In the genomic region with DNA sequence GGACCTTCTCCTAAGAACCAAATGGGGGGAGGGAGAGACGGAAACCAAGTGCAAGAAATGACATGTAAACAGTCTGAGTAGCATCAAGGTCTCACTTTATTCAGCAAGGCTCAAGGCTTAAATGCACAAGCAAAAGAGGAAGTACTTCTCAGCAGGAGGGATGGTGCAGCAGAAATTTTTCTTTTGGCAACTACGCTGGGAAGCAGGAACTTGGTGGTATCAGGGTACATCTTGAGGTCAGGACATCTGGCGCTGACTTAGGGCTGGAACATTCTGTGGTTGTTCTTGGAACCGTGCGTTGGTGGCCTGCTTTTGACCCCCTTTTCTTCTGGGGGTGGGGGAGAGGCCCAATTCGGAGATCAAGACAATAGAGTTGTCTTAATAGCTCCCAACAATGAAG, we compare ENCODE assay signal across 4 mouse cellular contexts. TPM values are rescaled to one million over a fixed set of nuclear protein-coding genes. Genes with fewer than 3 reads are reported as not detected.
"Had no signal": no experiment of that assay in that cellular context is flagged by ENCODE, and none has a peak within 500 bp of the region (broad histone marks: within the 10 kb centered on the region; RNA-seq: fewer than 3 reads in every experiment).

No protein-coding gene starts in this region.

RNA-seq across cellular contexts. Expression of a gene that starts 36.1 kb away (rescaled TPM):
- total RNA-seq: liver, adult 2 months; megakaryocyte, adult 5-6 weeks; megakaryocyte-erythroid progenitor cell, adult 5-6 weeks; monocyte, adult 5-6 weeks had no signal
- polyA plus RNA-seq: liver, adult 2 months had no signal
